Mouse (Mus musculus) testis, adult 2 months (tissue): Measurements from ENCODE around the gene Snapc4. TPM values are rescaled to one million over a fixed set of nuclear protein-coding genes. Genes with fewer than 3 reads are reported as not detected.

Experiments used
- H3K27ac ChIP-seq: fragments of 200-500 bp; 2 replicates; pipeline ENCODE4 v1.5.1; 2012; ENCODE audit warnings: low read depth, low read length; ENCODE audit not compliant: control insufficient read depth, insufficient read depth
- H3K27me3 ChIP-seq: fragments of 200-500 bp; 2 replicates; pipeline ENCODE4 v1.6.1; 2012; ENCODE audit warnings: mild to moderate bottlenecking, low read length, moderate library complexity; ENCODE audit not compliant: control insufficient read depth, insufficient read depth
- H3K36me3 ChIP-seq: fragments of 200-500 bp; 2 replicates; pipeline ENCODE4 v1.6.1; 2012; ENCODE audit warnings: mild to moderate bottlenecking, low read length; ENCODE audit not compliant: control insufficient read depth, insufficient read depth
- H3K4me1 ChIP-seq: fragments of 200-500 bp; 2 replicates; pipeline ENCODE4 v1.6.1; 2012; ENCODE audit warnings: low read length; ENCODE audit not compliant: control insufficient read depth, insufficient read depth
- H3K4me3 ChIP-seq: fragments of 200-500 bp; 2 replicates; pipeline ENCODE4 v1.5.1; 2012; ENCODE audit warnings: low read depth, mild to moderate bottlenecking, low read length, moderate library complexity, mixed read lengths; ENCODE audit not compliant: control insufficient read depth
- CTCF ChIP-seq: fragments of 200-500 bp; IDR thresholded peaks from 2 replicates; pipeline ENCODE4 v1.5.1; 2012; ENCODE audit warnings: low read depth, mild to moderate bottlenecking, inconsistent platforms, low read length, moderate library complexity; ENCODE audit not compliant: control insufficient read depth, insufficient read depth, insufficient replicate concordance
- POLR2A ChIP-seq: fragments of 200-500 bp; IDR thresholded peaks from 2 replicates; pipeline ENCODE4 v1.6.1; 2012; ENCODE audit warnings: low read depth, mild to moderate bottlenecking, inconsistent platforms, low read length, moderate library complexity; ENCODE audit not compliant: control insufficient read depth
- polyA plus RNA-seq: library from polyadenylated mRNA; depleted of rRNA; stranded (reverse); fragments of >200 nt; gene quantifications from 2 replicates; pipeline ENCODE4 v1.2.3, GENCODE M21; 2012

Gene Snapc4
- polyA plus RNA-seq, 1 experiment = 20.2 TPM

- no peak for TF ChIP-seq POLR2A
- TF ChIP-seq CTCF = no peak
- no peaks in the 10 kb centered on the region for H3K27me3 ChIP-seq
- no peak overlapping the region for H3K27ac ChIP-seq
- no peaks in the 10 kb centered on the region for H3K4me1 ChIP-seq
- H3K4me3 ChIP-seq = no peak overlapping the region
- no peaks in the 10 kb centered on the region for H3K36me3 ChIP-seq
Observed at GRCm38 (mm10) chr2:26358667-26359320, 21.7 kb downstream of the Snapc4 start.

- Histone ChIP-seq H3K4me3 (no peak overlapping the region), H3K27me3 (no peaks in the 10 kb centered on the region), H3K36me3 (no peaks in the 10 kb centered on the region; the same call in 1 of the 2 replicates), H3K4me1 (peaks cover 4% of the 10 kb centered on the region), H3K27ac (no peak overlapping the region)
- TF ChIP-seq CTCF (no peak), POLR2A (no peak)
Observed at GRCm38 (mm10) chr2:26357484-26357883, 23.0 kb downstream of the Snapc4 start.

- Histone ChIP-seq H3K27me3 (no peaks in the 10 kb centered on the region), H3K4me1 (peaks cover 7% of the 10 kb centered on the region), H3K4me3 (no peak overlapping the region), H3K27ac (no peak overlapping the region), H3K36me3 (no peaks in the 10 kb centered on the region; the same call in 1 of the 2 replicates)
- TF ChIP-seq POLR2A = no peak
- TF ChIP-seq CTCF = no peak
Observed at GRCm38 (mm10) chr2:26356678-26357077, 23.8 kb downstream of the Snapc4 start.

GRCm38 (mm10) chr2:26356231-26356630 lies 24.2 kb downstream of the Snapc4 start:
- TF ChIP-seq POLR2A (no peak), CTCF (no peak)
- no peaks in the 10 kb centered on the region; the same call in 1 of the 2 replicates for H3K36me3 ChIP-seq
- no peak overlapping the region for H3K27ac ChIP-seq
- H3K4me1 ChIP-seq = peaks cover 10% of the 10 kb centered on the region
- H3K4me3 ChIP-seq = no peak overlapping the region
- H3K27me3 ChIP-seq = no peaks in the 10 kb centered on the region

GRCm38 (mm10) chr2:26354401-26354800 lies 26.1 kb downstream of the Snapc4 start:
- no peak overlapping the region for H3K4me3 ChIP-seq
- TF ChIP-seq POLR2A = no peak
- no peak for TF ChIP-seq CTCF
- no peaks in the 10 kb centered on the region; the same call in 1 of the 2 replicates for H3K36me3 ChIP-seq
- no peak overlapping the region for H3K27ac ChIP-seq
- H3K4me1 ChIP-seq = peaks cover 14% of the 10 kb centered on the region
- no peaks in the 10 kb centered on the region for H3K27me3 ChIP-seq

- Histone ChIP-seq H3K36me3 (no peaks in the 10 kb centered on the region; the same call in 1 of the 2 replicates), H3K4me1 (peaks cover 14% of the 10 kb centered on the region), H3K27ac (no peak overlapping the region), H3K4me3 (no peak overlapping the region), H3K27me3 (no peaks in the 10 kb centered on the region)
- TF ChIP-seq CTCF (no peak), POLR2A (no peak)
Observed at GRCm38 (mm10) chr2:26353066-26353980, 27.1 kb downstream of the Snapc4 start.

- TF ChIP-seq POLR2A = no peak
- TF ChIP-seq CTCF = no peak
- 0 out of 2 replicates have a peak overlapping the region, but pooled peaks have one; percentile 40 for H3K27ac ChIP-seq
Observed at GRCm38 (mm10) chr2:26352291-26352910, 28.1 kb downstream of the Snapc4 start.

More at GRCm38 (mm10) chr2:26352291-26352910, 28.1 kb downstream of the Snapc4 start:
- peaks cover 14% of the 10 kb centered on the region for H3K4me1 ChIP-seq
- no peaks in the 10 kb centered on the region; the same call in 1 of the 2 replicates for H3K36me3 ChIP-seq
- peak overlapping the region; percentile 94 for H3K4me3 ChIP-seq
- no peaks in the 10 kb centered on the region for H3K27me3 ChIP-seq
